Mouse (Mus musculus): ENCODE data around the gene Akain1.

Gene Akain1

DNA sequence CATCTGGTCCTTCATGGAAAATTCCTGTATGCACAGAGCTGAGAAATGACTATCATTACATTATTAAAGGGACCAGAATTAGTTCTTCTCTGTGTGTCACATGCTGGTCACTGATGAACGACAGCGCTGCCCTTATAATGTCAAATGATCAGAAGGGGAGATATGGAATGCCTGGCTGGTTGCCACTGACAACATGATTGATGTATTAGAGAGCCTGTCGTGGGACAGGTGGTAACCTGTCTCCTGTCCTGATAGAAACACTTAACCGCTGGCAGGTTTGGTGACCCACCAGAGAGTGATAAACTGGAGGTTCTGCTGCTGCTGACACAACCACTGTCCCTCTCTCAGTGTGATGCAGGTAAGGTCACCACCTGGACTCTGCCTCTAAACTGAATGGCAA is 40.1 kb downstream of the Akain1 start:
- no peak for DNase-seq (ENCODE audit: low spot score in 2 of 2)

DNA sequence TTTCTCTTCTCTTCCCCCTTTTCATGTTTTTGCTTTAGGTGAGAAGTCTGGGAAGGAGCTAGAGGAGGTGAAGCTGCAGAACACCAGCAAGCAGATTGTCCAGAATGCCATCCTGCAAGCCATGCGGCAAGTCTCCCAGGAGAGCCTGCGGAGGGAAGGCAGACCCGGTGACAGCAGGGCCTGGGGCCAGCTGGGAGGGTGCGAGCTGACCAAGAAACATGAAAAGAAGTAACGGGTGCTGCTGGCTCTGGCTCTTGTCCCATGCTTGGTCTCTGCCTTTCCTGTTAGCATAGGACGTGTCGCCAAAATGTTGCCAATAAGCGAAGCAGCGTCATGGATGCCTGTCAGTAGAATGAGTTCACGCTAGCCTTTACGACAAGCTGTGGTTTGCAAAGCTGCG is 48.0 kb downstream of the Akain1 start:
- no peak for DNase-seq (ENCODE audit: low spot score in 2 of 2)

DNA sequence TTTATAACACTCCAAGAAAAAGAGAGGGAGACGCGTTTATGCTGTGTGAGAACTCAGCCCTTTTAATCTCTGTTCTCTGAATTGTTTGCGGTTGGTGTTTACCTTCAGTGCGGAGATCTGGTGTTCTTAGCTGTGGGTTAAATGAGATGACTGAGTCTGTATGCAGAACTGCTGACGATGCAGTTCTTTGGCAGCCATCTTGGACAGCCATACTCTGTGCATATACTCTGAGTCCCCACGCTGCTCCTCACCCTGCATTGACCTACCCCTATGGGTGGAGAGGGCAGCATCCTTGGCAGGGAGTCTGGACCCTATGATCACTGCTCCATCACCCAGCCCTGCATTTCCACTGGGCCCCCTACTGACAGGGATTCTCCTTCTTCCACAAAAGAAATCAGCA is 48.8 kb downstream of the Akain1 start:
- DNase-seq (ENCODE audit: low spot score in 2 of 2) = no peak

DNA sequence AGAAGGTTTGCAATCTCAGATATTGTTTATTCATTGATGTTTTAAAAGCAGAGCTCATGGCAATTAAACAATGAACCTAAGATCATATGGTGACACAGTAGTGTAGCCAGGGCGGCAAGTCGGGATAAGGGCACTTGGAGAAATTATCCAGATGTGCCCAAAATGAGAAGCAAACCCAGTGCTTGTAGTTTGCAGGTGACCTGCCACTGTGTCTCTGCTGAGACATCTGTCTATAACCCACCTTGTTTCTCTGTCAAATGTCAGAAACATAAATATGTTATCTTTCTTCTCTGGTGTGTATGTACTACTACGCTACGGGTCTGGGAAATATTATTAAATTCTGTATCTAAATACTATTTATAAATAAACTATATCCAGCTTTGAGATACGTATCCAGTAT is 49.7 kb downstream of the Akain1 start:
- DNase-seq (ENCODE audit: low spot score in 2 of 2) = no peak

DNA sequence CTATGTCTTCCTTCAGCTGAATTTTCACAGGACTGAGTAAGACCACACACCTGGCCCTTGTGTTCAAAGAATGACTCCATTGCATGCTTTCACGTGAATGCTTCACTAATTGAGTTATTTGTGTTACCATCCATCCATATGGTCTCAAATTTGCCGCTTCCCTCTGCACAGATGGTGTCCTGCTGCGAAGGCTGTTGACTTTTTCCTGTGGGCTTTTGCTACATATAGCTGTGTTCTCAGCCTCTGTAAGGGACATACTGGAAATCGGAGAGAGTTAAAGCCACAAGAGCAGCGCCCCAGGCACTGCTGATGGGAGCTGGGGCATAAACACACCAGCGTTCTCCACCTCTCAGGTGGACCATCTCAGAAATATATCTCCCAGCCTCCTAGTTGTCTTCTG is 53.2 kb downstream of the Akain1 start:
- no peak for DNase-seq (ENCODE audit: low spot score in 2 of 2)

DNA sequence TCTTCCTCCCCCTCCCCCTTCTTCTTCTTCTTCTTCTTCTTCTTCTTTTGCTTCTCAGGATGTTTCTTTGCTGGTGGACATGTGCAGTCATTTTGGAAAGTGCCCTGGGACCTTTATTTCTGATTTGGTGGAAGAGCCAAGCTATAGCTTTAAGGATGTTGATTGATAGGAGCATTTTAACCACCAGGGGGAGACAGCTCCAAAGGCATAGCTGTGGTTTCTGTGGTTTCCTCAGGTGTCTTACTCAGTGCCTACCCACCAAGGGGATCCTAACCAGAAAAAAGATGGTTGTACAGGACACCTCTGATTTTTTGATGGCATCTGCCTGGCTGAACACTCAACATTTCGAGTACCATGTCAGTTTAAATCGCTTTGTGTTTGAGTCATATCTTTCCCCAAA is 56.4 kb downstream of the Akain1 start:
- DNase-seq (ENCODE audit: low spot score in 2 of 2) = no peak

DNA sequence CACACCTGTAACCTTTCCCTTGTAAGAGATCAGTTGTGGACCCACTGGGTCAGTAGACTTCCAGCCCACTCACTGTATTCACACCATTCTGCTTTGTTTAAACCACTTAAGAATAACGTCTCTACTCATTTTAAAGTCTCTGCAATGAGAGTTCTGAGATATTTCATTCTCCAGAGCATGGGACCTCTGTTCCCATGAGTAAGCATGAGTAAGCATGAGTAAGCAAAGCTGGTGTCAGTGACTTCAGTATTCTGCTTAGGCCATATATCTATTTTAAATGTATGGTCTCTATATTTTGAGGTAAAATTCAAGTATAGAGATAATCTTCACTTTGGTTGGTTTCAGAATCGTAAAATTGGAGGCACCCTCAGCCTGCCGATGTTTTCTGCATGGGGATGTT is 57.0 kb downstream of the Akain1 start:
- no peak for DNase-seq (ENCODE audit: low spot score in 2 of 2)

DNA sequence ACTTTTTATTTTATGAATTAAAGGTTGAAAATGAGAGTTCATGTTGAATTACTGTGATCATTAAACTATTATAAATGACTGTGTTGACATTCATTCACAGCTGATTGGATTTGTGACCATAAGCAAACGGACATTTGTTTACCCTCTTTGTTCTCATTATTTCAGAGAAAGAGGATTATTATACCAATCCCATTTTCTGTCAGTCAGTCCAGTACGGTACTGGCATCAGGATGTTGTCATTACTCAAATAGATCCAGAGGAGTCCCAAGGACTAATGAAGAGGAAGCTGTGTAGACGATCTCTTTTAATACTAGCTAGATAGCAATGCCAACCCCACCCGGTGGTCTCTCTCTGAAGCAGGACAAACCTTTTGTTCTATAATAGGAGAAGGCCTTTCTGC is 58.2 kb downstream of the Akain1 start:
- DNase-seq (ENCODE audit: low spot score in 2 of 2) = no peak

DNA sequence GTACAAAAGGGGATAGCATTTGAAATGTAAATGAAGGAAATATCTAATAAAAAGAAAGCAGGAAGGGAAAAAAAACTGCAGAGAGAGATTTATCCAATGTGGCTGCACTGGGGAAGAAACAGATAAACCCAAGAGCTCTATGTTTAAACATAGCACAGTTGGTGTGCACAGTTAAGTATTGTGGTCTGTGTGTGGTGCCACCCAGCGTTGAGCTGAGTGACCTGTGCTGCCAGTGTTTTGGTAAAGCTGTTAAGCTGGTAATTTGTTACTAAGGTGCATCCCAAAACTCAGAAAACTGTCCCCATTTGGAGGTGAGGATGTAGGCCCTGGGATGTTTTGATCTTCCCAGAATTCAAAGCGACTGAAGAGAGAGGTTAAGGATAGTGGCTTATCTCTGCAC is 59.8 kb downstream of the Akain1 start:
- DNase-seq (ENCODE audit: low spot score in 2 of 2) = no peak

DNA sequence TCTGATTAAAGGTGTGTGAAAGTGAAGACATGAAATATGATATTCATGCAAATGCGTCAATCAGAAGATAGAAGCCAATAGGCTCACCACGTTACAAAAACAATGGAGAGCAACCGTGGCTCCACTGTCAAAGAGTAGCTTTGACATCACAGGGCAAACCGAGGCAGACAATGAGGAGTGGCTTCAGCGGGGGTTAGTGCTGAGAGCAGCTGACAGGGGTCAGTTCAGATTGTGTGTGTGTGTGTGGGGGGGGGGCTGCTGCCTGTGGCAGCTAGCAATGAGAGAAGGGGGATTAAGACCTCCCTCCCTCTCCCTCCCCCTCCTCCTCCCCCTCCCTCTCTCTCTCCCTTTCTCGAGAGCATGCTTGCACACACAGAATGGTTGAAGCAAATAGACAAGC is 60.3 kb downstream of the Akain1 start:
- no peak for DNase-seq (ENCODE audit: low spot score in 2 of 2)

DNA sequence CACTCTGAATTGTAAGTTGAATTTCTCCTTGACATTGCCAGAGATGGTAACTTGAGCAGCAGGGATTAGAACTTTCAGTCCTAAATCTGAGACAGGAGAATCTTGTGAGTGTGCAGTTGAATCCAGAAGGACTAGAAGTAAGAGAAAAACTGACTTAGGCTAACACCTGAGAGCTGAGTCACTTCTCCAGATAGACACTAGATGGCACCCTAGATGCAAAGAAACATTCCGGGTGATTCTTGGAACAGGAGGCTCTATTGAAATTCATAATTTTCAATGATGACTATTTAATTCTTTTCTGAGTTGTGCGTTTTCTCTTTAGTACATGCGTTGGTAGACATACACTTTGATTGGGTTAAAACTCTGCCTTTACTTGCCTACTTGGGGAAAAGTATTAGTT is 66.9 kb downstream of the Akain1 start:
- no peak for DNase-seq (ENCODE audit: low spot score in 2 of 2)

DNA sequence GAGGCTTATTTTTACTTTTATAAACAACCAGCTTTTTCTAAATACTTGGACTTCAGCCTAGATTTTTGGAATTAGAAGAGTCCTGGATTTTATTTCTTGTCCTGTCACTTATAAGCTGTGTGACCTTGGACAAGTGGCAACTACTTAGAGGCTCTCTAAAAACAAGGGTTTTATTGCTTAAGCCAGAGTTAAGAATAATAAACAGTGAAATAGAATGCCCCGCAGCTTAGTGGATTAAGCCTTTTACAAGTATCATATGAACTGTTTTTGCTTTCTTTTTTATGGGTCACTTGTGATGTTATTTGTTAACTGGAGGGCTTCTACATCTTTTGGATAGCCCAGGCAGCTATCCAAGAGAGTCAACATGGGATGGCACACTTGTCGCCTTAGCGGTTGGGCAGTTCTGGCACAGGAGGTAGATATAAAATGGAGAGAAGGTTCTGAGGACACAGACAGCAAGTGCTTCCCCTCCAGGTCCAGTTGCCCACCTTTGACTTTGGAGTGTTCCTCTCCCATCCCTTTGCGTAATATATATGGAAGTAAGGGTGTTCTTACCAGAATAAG is 77.3 kb downstream of the Akain1 start:
- DNase-seq (ENCODE audit: low spot score in 2 of 2) = no peak

DNA sequence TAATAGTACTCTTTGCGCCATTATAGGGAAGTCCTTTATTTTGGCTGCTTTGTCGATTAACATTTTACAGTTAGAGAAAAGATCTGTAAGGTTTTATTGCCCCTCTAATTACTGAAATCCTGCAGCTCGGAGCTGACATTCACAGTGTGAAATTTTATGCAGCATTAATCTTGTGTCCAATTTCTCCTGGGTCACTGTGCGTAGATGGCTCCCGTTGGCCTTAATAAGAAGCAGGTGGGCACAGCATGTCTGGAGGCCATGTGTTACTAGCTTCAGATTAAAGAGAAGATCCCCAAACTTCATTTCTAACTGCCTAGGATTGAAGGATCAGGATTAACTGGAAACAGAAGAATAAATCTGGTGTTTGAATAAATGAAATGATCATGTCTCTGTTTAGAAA is 92.3 kb downstream of the Akain1 start:
- DNase-seq (ENCODE audit: low spot score in 2 of 2) = no peak

Measured in spleen, postnatal 36 days (tissue).